Mouse (Mus musculus) right cerebral cortex, postnatal 14 days (tissue): Measurements from ENCODE around the gene Epha10.

ENCODE experiments used
- DNase-seq: peaks from one replicate; pipeline ENCODE4 v3.0.0; 2022

Gene Epha10

DNA sequence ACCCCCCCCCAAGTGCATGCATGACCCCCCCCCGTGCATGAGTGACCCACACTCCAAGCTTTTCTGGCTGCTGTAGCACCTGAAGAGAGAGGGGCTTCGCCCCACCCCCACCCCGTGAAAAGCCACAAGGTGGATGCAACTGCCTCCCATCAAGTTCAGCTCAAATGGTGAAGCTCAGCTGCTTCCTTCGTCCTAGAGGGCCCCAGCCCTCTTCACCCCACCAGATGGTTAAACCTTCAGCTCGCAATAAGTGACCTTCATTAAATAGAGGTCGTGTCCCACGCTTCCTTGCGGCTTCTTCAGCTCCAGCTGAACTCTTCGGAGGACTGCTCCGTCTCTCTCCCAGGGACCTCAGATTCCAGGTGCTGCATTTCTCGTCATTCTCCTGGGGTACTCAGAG, at the start of gene Epha10:
Gene Epha10 (plus strand): TSS at position 301 of the 400 bp plus-strand sequence.
- no peak for DNase-seq

DNA sequence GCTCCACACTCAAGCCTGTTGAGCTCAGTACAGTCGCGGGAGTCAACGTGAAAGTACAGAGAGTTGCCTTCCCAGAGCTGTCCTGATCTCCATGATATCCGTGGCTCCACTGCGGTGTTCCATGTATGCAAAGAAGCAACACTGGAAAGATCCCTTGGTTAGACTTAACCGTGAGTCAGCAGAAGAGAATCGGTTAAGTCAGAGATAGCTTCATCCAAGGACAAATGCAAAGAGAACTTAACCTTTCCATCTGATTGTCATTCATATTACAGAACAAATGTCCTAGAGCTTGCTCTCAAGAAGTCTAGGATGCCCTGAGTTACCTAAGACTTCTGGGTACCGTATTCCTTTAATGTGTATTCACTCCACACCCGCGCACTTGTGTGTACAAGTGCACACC, 47.9 kb upstream of the Epha10 start:
- DNase-seq = no peak

DNA sequence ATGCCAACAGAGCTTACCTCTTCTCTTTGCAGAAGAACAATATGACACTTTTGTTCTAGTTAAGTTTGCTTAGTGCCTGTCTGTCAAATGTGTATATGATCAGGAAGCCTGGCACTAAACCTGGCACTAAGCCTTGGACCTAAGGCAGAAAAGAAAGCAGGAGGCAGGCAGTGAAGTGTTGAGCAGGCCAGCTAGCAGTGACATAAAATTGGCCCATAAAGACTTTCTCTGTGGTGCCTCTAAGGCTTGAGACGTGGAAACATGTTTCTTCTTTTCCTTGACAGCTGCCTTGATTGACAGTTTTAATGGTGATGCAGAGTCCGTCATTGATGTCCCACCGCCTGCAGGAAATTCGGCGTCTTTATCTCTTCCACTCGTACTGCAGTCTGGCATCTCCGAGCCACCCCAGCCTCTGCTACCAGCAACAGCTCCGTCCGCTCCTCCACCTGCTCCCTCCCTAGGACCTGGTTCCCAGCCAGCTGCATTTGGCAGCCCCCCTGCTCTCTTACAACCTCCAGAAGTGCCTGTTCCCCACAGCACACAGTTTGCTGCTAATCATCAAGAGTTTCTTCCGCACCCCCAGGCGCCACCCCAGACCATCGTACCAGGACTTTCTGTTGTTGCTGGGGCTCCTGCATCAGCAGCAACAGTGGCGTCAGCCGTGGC, 42.5 kb upstream of the Epha10 start:
- no peak for DNase-seq

DNA sequence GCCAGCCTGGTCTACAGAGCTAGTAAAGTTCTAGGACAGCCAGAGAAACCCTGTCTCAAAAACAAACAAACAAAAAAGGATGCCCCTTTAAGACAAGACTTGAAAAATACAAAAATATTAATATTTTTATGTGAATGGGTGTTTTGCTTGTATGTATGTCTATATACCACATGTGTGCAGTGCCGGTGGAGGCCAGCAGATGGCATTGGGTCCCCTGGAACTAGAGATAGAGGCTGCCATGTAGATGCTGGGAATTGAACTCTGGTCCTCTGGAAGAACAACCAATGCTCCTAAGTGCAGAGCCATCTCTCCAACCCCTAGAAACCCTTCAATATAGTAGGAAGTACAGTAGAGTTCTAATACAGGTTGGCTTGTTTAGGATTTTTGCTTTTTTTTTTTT, 39.7 kb upstream of the Epha10 start:
- no peak for DNase-seq

DNA sequence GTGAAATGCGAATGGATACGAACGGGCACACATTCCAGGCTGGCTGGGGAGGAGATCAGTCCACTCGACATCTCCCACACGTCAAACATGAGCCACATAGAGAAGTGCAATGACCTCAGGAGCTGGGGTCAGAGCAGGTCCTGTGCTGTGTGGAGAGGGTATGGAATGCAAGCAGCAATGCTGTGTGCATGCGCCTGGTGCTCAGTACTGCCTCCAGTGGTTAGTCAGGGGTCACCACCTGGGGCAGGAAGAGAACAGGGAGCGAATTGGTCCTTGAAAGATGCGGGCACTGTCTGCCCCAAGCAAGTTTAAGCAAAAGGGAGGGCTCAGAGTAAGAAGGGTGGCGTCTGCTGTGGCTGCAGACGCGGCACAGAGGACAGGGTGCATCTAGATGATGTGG, 37.2 kb upstream of the Epha10 start:
- no peak for DNase-seq

DNA sequence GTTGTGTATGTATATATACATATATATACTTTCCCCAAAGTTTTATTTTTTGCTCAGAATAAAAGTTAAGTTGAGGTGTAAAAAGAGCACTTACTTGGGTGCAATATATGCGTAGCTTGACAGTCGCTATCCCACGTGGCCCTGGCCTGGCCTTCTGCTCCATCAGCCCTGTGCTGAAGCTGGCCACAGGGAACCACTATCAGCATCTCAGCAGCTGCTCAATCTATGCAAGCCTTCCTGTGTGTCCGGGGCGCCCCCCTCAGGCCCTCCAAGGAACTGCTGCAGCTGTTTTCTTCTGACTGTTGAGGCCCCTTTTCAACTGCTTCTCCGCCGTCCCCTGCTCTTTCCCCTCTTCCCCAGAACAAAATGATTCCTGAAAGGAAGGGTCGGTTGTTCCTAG, 33.1 kb upstream of the Epha10 start:
- peak; percentile 86 for DNase-seq

DNA sequence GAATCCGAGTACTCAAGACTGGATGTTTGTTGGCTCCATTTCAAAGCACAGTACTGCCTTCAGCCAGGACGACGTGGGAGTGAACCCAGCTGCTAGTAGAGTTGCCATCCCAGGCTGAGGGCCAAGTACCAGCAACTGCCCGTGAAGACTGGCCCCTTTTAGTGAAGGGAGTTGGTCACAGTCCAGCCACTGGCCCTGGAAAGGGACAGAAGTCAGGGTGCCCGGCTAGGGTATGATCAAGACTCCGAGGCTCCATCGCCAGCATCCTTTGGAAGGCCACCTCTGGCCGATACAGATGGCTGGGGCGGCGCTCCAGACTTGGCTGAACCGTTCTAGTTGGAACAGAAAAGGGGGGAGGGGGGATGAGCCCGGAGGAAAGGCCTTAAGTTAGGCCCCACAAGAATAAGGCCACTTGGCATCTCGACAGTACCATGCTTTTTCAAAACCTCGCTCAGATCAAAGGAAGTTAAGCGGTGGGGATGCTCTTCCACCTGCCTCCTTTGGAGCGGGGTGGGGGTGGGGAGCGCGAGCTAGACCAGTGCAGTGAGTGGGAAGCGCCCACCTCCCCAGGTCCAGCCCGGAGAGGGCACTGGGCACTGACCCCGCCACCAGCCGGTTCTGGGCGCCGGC, 31.0 kb upstream of the Epha10 start:
- peak; percentile 68 for DNase-seq

DNA sequence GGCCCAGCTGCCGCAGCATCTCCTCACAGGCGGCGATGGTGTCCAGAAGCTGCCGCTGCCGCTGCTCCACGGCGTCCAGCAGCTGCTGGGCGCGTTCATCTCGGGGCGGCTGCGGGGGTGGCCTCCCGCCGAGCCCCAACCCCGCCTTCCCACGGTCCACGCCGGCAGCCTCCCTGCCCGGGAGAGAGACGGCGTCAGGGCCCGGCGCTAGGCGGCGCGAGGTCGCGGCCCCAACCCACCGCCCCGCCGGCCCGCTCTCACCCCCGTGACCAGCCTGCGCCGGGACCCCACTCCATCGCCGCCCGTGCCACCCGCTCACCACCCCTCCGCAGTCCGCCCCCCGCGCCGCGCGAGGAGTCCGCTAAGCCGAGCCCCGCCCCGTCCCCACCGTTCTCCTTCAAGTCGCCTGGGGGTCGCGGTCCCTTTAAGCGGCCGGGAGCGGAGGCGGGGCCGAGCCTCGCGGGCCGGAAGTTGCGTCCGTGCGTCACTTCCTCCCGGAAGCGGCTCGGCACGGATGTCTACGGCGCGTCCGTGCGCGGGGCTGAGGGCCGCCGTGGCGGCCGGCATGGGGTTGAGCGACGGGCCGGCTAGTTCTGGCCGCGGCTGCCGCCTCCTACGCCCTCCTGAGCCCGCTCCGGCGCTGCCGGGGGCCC, 30.3 kb upstream of the Epha10 start, which contains the start of gene Yrdc:
Gene Yrdc (plus strand): TSS at position 419 of the 653 bp plus-strand sequence.
- peak; percentile 95 for DNase-seq

DNA sequence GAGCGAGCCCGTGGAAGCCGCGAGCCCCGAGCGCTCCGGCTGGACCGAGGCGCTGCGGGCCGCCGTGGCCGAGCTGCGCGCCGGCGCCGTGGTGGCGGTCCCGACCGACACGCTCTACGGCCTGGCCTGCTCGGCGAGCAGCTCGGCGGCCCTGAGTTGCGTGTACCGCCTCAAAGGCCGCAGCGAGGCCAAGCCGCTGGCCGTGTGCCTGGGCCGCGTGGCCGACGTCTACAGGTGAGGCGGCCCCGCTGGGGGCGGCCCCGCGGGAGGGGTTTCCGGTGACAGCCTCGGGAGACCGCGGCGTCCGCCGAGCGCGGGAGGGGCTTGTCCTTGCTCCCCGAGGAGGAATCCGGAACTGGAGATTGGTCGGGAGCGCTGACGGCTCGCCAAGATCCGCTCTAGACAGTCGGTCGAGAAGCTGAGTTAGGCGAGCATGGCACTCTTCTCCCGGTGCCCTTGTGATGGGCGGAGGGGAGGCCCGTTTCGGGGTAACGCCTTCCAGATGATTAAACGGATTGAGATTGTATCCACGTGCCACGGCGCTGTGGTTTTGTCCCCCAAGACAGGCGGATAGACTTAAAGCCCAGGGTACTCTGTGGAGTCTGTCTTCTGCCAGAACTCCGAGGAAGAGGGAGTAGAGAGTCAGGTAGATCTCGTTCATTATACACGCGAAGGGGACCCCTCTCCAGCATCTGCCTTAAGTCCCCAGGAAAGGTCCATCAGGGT, 29.6 kb upstream of the Epha10 start, which contains the start of gene 1110065P20Rik:
Gene 1110065P20Rik (minus strand): TSS at position 264 of the 726 bp plus-strand sequence.
- DNase-seq = peak; percentile 73

DNA sequence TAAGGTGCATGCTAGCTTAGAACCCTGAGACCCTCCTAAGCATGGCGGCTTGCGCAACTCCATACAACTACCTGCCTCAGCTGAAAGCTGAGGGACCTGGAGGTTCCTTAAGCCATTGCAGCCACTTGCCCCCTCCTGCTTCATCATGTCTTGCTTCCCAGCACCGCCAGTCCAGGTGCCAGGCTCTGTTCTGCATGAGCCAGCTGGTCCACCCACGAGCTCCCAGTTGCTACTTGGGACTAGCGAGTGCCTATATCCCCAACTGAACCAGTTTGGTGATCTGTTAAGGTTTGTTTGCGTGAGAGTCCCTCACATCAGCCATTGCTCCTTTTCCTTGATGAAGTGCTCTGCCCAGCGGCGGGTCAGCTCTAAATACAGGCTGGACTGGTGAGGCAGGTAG, 24.4 kb upstream of the Epha10 start:
- DNase-seq = no peak

DNA sequence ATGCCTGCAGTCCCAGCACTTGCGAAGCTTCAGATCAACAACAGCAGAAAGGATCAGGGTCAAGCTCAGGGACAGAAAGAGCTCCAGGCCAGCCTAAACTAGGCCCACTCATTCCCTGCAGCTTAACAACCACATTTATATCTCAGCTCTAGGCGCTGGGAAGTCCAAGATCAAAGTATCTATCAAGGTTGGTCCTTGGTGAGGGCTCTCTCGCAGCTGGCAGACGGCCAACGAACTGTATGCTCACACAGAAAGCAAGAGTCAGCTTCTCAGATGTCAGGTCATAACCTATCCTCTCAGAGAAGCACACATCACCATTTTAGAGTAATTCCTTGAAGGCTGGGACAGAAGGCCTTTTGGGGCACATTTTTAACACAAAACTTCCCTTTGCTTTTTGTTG, 22.3 kb upstream of the Epha10 start:
- no peak for DNase-seq

DNA sequence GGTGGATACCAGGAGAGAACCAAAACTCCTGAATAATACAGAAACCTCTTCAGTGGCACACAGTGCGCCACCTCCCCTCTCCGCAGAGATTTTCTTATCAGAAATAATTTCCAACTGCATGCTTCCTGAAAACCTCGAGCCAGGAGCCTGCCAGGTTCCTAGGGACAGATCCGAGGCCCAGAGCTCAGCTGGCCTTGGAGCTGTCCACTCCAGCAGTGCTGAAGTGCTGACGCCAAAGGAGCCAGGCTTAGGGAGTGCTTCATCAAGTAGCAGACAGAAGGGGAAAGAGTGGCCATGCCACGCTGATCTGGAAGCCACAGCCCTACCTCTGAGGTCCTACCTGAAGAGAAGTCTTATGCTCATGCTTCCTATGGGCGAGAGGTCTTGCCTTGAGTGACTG, 20.3 kb upstream of the Epha10 start:
- DNase-seq = peak; percentile 39

DNA sequence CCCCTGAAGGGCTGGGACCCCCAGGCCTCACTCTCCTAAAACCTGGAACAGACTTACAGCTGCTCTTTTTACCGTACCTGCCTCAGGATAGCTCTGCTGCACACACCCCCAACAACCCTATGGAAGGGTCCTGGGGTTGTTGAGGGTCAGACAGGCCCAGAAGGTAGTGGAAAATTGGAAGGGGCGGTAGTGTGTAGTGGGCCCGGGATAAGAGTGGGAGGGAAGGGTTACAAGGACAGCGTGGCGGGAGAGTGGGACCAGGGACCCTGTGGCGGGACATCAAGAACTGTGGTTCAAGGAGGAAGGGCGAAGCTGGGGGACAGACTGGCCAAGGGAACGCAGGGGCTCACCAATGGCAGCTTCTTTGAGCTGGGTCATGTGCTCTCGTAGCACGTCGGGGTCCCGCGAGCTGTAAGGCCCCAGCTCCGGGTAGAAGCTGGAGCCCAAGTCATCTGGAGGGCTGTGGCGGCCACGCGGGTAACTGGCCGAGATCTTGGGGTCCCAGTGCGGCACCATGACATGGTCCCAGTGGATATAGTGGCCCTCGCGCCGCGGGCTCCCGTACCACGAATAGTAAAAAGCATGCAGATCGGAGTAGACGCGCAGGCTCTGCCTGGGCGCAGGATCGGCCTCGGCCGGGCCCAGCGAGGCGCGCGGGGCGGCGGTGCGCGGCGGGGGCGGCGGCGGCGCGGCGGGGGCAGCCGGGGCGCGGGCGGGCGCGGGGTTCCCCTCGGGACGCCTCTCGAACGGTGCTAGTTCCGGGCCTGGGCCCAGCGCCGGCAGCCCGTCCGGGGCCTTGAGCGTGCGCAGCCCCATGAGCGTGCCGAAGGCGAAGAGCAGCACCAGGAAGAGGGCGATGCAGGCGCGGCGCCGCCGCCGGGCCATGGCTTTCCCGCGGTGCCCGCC, 19.2 kb upstream of the Epha10 start, which contains the start of gene Maneal:
Gene Maneal (minus strand): TSS at position 889 of the 906 bp plus-strand sequence.
- DNase-seq = peak; percentile 33

DNA sequence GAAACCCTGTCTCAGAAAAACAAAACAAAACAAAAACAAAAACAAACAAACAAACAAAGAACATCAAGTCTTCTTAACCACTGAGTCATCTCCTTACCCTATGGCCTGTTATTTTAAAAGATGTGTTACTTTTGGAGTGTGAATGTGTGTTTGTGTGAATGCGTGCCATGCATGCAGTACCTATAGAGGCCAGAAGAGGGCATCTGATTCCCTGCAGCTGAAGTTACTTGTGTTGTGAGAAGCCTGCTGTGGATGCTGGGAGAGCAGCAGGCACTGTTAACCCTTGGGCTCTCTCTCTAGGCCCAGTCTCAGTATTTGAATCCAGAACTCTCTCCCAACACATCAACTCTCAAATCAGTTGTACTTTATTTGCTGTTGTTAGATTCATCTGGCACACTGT, 8.0 kb upstream of the Epha10 start:
- no peak for DNase-seq

DNA sequence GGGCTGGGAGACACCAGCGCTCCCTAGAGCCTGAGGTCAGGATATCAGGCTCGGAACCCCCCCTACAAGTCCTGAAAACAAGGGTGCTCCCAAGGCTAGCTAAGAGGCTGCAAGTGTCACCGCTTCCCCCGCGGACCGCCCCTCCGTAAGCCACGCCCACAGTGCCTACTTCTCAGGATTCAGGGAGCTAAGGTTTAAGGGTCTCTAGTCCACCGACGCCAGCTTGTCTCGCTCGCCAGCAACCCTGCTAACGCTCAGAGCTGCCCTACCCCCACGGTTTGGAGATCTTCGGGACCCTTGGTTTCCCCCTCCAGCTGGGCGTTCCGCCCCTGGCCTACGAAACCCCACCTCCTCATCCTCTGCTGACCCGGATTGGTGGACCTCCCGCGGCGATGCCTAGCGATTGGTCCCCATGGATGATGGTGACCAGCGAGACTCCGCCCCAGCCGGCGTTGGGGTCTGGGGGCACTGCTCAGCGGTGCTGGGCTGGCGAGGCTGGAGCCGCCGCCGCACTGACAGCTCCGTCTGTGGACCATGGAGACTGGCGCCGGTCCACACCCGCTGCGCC, 726 bp downstream of the Epha10 start:
- DNase-seq = peak; percentile 82

DNA sequence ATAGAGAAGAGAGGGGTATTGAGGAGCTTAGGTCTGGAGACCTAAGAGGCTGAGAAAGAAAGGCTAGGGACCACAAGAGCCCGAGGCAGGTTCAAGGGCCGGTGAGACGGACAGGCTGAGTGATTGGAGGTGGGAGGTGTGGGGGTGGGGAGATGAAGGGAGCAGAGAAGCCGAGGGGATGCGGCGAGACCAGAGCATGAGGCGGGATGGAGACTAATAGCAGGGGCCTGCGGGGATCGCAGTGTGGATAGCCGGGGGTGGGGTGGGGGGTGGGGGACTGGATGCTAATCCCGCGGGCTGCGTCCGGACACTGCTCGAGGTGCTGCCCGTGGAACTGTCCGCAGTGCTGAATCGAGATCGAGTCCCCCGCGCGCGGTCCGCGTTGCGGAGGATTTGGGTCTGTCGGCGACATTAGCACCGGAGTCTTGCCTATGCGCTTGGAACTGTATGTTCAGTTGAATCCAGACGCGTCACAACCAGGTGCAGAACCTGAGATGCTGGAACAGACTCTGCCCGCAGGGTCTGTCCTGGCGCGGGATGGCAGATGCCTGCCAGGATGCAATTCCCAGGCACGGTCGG, 1.5 kb downstream of the Epha10 start:
- peak; percentile 35 for DNase-seq

DNA sequence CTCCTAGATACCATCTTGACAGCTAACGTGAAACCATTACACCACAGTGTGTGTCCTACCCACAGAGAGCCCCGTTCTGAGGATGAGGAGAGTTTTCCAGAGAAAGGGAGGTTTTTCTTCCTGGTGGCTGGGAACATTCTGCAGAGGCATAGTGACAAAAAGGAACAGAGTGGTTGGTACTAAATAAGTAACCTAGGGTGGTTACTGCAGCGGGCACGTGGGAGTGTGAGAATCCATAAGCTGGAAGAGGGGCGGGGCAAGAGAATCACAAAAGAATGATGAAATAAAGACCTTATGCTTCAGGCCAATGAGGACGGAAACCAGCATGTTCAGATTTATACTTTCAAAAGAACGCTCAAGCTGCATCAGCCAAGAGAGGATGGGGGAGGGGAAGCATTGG, 8.0 kb downstream of the Epha10 start:
- no peak for DNase-seq

DNA sequence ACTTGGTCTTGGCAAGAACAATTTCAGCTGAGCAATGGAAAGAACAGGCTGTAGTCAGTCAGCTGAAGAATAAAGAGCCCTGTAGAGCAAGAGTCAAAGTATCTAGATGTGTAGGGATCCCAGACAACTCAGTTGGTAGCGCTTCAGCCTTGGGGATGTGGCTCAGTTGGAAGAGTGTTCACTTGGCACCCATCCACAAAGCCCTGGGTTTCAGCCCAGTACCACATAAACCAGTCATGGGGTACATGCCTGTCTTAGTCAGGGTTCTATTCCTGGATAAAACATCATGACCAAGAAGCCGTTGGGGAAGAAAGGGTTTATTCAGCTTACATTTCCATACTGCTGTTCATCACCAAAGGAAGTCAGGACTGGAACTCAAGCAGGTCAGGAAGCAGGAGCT, 9.2 kb downstream of the Epha10 start:
- DNase-seq = no peak

DNA sequence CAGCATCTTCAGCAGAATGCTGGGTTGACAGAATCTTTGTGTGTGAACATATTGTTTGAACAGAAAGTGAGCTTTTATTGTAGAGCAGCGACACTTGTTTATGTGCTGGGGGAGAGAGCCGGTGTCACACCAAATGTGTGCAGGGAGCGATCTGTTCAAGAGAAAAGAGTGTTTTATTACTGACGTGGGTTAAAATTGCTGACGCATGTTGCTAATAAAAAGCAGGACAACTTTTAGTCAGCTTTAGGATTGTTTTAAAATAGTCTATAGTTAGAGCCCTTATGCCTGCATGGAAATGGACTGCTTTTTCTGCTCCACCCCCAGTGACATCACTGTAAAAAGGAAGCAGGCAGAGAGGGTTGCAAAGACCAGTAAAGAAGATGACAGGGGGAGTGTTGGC, 10.1 kb downstream of the Epha10 start:
- DNase-seq = no peak

DNA sequence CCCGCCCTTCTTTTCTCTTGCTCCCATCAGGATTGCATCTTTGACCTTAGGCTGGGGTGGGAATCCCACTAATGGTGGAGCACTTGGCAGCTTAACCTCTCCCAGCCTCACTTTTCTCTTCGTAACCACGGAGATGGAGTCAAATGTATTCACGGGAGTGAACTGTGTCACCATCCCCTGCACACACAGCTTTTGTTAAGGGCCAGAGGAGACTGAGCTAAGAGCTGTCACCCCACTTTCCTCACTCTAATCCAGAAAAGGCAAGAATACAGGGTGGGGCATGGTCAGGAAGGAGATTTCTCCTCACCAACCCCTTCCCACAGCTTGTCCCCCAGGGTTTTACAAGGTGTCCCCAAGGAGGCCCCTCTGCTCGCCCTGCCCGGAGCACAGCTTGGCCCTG, 13.1 kb downstream of the Epha10 start:
- DNase-seq = no peak
